Mouse (Mus musculus) small intestine, adult 2 months (tissue): Measurements from ENCODE around the gene Bak1.

Source experiments
- CTCF ChIP-seq: fragments of 200-500 bp; IDR thresholded peaks from 2 replicates; pipeline ENCODE4 v1.5.1; 2012; ENCODE audit warnings: low read depth, mild to moderate bottlenecking, control low read depth, inconsistent platforms, low read length, moderate library complexity, mixed read lengths; ENCODE audit not compliant: insufficient replicate concordance, insufficient read length; ENCODE audit errors: extremely low read depth
- POLR2A ChIP-seq: fragments of 200-500 bp; IDR thresholded peaks from 2 replicates; pipeline ENCODE4 v1.6.1; 2012; ENCODE audit warnings: low read depth, mild to moderate bottlenecking, control low read depth, inconsistent platforms, low read length, moderate library complexity

- TF ChIP-seq CTCF (no peak), POLR2A (no peak)
Observed at GRCm38 (mm10) chr17:27029431-27029830, 622 bp upstream of the Bak1 start.
